Mouse (Mus musculus): ENCODE measurements around the gene Ifit2.

DNA sequence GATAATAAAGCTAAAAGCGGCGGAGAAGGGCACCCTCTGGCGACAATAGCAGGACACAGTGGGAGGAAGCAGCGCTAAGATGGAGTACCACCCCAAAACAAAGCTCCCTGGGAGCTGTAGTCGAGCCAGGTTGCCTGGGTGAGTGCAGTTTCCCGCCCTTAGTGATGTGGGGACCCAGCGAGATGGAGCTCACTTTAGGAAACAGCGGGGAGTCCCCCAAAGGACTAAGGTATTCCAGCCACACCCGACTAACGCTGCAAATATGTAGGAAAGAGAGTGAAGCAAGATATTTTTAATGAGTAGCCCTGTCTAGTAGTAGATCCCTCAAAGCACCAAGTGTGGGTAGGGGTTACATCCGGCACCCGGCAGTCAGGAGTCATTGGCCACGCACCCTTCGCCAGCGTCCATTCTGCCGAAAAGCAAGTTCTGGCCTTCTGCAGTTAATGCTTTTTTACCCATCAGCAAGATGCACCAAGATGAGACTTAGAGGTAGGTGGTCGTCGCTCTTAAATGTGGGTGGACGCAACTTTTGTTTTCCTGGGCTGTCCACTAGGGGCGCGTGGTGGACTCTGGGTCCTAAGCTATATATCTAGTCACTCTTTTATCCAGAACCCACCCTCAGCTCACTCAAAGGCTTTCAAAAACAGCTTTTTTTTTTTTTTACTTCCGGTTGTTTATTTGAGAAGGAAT is at the start of gene Ifit2:
- TF ChIP-seq GABPA (IDR thresholded peaks at IDR 0.05; ENCODE audit: low read depth, low read length) (no peak), HCFC1 (IDR thresholded peaks at IDR 0.05; ENCODE audit: low read depth, low read length) (peak; percentile 87), ETS1 (IDR thresholded peaks at IDR 0.05; ENCODE audit: low read depth, low read length) (no peak), CTCF (IDR thresholded peaks at IDR 0.05 in 2 of 3, conservative IDR thresholded peaks at IDR 0.05 in 1 of 3; ENCODE audit: control insufficient read depth in 1 of 3, insufficient read depth in 1 of 3, low read depth in 2 of 3, low read length in 3 of 3, poor library complexity in 1 of 3, severe bottlenecking in 1 of 3) (peak; percentile 60 to 73 (median 68)), USF1 (IDR thresholded peaks at IDR 0.05; ENCODE audit: low read depth, low read length) (no peak), ZNF384 (IDR thresholded peaks at IDR 0.05; ENCODE audit: low read depth, low read length) (peak; percentile 59; the same call in 1 of the 2 replicates), RAD21 (IDR thresholded peaks at IDR 0.05; ENCODE audit: low read depth, low read length) (peak; percentile 55), TAL1 (IDR thresholded peaks at IDR 0.05; ENCODE audit: low read length) (no peak), UBTF (IDR thresholded peaks at IDR 0.05; ENCODE audit: borderline replicate concordance, insufficient read depth, low read depth, low read length) (no peak), ELF1 (IDR thresholded peaks at IDR 0.05; ENCODE audit: low read depth, low read length) (peak; percentile 69)

All from MEL (cell line).